Mouse (Mus musculus) thymus, postnatal 4 days (tissue): ENCODE measurements around the gene Tmem54.

Experiments
- DNase-seq: peaks from one replicate; pipeline ENCODE4 v3.0.0; 2021

Gene Tmem54

DNA sequence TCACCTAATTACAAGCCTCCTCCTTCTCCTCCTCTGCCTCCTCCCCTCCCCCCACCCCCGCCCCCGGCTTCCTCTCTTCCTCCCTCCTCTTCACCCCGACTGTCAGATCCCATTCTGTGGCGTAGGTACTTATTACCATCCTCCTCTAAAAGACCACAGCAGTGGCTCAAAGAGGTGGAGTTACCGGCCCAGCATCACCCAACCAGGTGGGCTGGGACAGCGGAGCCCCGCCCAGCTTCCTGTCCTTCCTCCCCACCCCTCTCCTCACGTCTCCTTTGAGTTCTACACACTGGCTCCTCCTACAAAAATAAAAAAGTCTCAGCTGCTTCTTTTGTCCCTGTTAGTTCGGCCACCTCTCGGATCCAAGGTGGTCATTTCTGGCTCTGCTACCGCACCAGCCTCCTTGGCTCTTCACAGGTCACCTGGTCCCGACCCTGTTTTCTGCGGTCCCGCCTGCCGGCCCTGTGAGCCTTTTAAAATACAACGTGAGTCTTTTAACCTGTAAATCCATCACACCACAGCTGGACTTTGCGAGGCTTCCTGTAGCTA lies 25.5 kb downstream of the Tmem54 start:
- peak; percentile 68 for DNase-seq

DNA sequence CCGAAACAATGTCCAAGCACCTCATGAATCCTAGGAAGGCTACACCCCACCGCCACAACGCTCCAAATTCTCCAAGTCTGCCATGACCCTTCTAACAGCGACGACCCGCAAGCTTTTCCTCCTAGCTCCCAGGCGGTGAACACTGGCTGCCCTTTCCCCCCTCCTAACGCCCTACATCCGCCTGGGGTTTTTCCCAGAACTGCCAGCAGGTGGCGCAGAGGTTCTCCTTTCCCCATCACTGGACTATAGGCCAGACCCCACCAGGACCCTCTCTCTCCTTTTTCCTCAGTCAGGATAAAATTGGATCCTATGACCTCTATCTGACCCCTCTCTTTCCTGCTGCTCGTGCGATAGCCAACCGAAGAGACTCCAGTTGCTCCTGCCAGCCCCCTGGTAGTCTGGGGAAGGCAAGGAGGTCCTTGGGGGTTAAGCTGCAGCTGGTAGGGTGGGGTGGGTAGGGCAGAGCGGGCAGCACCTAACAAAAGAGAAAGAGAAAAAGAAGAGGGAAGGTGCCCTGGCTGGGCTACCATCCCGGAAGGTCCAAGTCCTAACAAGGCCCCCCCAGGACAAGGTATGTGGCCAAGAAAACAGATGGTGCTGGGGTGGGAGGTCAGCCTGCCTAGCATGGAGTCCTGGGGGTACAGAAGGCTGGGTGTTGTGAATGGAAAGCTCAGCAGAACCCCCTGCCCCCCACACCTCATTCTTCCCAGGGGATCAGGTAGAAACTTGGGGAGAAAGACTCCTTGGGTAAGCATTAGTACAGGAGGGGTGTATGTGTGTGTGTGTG lies 29.6 kb downstream of the Tmem54 start:
- peak; percentile 89 for DNase-seq

DNA sequence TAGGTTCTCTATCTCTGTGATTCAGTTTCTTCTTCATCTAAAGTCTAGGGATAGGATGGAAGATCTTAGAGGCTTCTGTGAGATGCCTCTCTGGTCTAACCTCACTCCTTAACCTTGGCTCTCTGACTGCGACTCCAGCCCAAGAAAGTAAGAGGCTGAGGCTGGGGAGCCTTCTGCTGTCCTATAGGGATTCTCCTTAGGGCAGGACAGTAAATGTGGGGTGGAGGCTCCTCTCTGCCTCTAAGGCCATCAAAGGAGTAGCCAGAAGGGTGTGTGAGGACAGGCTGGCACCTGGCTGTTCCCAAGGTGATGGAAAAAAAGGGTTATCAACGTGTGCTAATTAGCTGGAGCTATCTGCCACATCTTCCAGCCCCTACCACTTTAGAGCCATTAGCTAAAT lies 30.3 kb downstream of the Tmem54 start:
- DNase-seq = no peak

DNA sequence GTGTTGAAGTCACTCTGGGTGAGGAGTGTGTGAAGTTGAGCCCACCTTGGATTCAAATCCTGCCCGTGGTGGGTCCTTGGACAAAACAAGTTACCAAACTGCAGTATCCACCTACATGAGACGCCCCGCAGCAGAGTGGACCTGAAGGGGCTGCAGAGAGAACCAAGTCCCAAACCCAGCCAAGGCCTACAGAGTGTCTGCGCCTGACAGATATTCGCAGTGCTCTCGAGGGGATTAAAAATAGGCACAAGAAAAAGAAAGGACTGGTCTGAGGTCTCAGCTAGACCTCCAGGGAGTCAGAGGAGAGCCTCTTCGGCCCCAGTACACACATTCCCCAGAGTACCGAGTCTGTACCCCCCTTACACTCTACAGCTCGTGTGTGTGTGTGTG lies 30.8 kb downstream of the Tmem54 start:
- DNase-seq = no peak

DNA sequence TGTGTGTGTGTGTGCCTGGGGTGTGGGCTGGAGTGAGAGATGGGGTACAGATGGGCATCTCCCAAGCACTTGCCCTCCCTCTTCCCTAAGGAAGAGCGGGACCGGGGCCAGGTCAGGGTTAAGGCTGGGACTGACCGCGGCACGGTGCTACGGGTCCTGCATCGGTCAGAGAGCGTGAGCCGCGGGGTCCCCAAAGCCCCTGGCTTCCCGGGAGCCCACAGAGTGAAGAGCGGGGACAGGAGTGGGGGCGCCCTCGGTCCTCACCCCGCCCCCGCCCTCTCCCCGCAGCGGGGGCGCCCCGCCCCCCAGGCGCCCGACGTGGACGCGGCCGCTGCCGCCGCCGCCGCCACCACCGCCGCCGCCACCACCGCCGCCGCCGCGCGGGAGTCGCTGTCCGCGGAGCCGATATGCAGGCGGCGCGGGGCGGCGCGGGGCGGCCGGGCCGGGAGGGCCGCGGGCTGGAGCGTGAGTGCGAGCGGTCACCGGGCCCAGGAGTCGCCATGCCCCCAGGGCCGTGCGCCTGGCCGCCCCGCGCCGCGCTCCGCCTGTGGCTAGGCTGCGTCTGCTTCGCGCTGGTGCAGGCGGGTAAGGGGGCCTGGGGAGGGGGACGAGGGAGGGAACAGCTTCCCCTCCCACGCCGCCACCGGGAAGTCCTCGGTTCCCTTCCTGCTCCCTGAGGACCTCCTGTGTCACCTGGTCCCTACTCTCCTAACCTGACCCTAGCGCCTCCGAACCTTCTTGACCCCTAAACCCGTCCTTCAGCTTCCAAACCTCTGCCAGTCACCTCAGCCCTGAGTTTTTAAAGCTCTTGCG lies 31.4 kb downstream of the Tmem54 start, which contains the start of gene Fndc5:
Fndc5 (plus strand) TSS at position 421 of the 813 bp plus-strand sequence.
- DNase-seq = no peak

DNA sequence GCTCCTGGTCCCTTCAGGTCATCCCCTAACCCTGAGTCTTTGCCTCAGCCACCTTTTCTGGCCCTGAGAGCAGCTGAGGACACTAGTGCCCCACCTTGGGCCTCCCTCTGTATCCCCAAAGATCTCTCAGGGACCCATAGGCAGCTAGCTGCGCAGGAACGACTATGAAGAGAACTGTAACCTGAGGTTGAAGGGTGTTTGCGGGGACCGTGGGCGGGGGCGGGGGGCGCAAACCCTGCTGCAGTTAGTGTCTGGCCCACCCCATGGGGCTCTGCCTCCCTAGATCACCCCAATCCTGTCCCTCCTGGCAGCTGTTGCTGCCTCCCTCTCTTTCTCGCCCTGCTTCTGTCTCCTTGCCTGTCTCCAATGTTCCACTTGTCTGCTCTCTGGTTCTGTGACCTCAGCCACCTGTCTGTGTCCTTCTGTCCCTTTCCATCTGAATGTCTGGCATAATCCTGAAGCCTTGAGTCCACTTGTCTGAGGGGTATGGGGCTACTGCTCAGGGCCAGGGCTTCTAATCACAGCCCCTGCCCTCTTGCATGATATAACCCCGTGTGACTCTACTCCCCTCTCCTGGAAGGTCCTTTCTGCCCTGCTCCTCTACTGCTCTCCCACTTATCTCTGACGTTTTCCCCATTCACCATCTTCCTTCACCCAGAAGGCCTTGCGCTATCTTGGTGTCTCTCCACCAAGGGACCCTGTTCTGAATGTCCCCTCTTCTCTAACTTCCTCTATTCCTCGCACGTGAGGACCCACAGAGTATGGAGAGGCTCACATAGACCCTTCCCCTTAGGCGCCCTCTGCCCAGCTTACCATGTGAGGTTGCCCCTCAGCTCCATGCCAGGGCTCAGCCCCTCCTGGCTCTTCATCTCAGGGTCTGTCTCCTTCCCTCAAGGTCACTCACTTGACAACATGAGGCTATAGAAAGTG lies 32.3 kb downstream of the Tmem54 start:
- no peak for DNase-seq

DNA sequence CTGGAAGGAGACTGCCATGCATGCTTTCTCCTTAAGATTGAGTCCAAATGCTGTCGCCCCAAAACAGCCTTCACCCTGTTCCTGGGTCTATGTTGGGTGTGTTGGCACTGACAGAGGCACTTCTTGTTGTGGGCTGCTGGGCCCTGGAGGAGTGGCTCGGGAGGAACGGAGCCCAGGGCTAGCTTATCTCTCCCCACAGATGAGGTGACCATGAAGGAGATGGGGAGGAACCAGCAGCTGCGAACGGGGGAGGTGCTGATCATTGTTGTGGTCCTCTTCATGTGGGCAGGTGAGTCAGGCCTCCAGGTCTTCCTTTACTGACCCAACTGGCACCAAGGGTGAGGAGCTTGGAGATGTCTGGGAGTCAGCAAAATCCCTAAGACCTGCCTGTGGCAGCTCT lies 34.3 kb downstream of the Tmem54 start:
- DNase-seq = no peak

DNA sequence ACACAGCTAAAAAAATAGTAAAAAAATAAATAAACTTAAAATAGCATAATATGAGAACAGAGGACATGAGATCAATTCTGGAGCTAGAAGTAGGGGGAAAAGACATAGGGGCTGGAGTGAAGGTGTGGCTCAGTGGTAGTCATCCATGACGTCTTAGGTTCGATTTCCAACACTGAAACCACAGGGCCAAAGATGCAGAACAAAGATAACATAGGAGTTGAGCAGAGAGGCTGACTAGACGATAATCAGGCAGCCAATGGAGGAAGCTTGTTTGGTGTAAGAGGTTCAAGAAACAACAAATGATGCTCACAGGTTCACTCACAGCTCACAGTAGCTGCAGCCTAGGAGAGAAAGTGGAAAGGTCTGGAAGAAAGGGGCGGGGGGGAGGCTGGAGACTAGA lies 35.5 kb downstream of the Tmem54 start:
- DNase-seq = no peak

DNA sequence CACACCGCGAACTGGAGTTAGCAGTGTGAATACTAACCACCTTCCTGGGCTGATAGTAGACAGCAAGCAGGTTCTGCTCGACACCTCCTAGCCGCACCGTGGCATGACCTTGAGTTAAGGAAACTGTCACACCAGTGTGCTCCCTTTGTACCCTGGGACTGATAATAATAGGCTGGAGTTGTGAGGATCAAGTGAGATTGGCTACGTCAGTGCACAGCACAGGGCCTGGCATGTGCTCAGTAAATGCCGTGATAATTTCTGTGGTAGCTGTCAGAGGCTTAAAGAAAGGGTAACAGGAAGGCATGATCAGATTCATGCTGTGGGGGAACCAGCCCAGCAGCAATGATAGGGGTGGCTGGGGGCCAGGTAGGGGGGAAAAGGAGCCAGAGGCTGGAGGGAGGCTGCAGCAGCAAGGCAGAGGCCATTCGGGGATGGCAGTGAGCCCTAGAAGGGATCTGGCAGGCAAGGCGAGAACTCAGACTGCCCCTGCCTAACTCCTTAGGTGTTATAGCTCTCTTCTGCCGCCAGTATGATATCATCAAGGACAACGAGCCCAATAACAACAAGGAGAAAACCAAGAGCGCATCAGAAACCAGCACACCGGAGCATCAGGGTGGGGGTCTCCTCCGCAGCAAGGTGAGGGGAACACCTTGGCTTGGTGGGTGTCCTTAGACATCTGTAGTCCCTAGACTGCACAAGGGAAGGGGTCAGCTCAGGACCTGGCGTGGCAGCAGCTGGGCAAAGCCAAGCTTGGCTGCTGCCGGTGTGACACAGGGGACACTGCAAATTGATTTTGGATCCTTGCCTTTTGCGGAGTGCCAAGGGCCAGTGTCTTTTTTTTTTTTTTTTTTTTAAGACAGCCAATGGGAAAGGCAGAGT lies 36.5 kb downstream of the Tmem54 start:
- DNase-seq = no peak

DNA sequence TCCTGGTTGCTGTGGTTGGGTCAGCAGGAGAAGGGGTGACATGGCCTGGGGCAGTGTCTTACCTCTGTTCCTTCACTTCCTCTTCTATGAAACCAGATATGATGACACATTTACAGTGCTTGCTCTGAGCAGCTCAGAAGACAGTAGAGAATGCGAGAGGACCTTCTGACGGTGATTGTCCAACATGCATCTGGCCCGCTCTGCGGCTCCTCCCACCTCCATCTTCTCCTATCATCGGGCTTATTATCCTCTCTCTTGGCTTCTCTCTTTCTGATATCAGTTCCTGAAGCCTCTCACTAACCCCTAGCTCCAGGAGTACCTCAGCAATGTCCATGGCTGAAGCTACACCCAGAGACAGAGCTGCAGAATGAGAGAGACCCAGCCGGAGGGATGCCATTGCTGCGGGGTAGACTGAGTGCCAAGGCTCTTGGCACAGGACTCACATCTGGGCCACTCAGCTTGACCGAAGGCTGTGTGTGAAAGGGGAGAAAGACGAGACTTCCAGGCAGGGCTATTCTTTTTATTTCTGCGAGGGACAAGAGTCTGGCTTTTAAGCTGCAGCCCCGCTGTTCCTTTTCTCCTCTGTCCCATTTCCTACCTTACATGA lies 37.2 kb downstream of the Tmem54 start:
- no peak for DNase-seq

DNA sequence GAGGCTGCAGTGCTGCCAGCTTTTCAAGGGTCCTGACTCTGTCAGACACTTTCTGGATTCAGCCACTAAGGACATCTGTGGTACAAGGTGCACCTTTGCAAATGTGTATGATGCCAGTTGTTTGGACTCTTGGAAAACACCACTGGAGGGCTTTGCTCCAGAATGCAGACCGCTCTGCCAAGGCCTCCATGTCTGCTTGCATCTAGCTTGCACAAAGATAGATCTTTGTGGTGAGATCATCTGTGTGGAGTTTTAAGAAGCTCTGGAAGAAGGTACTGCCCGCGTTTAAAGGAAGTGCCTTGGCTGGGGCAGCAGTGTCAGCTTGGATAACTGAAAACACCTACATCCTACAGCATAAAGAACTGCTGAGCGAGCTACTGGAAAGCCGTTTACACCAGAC lies 38.2 kb downstream of the Tmem54 start:
- DNase-seq = no peak

DNA sequence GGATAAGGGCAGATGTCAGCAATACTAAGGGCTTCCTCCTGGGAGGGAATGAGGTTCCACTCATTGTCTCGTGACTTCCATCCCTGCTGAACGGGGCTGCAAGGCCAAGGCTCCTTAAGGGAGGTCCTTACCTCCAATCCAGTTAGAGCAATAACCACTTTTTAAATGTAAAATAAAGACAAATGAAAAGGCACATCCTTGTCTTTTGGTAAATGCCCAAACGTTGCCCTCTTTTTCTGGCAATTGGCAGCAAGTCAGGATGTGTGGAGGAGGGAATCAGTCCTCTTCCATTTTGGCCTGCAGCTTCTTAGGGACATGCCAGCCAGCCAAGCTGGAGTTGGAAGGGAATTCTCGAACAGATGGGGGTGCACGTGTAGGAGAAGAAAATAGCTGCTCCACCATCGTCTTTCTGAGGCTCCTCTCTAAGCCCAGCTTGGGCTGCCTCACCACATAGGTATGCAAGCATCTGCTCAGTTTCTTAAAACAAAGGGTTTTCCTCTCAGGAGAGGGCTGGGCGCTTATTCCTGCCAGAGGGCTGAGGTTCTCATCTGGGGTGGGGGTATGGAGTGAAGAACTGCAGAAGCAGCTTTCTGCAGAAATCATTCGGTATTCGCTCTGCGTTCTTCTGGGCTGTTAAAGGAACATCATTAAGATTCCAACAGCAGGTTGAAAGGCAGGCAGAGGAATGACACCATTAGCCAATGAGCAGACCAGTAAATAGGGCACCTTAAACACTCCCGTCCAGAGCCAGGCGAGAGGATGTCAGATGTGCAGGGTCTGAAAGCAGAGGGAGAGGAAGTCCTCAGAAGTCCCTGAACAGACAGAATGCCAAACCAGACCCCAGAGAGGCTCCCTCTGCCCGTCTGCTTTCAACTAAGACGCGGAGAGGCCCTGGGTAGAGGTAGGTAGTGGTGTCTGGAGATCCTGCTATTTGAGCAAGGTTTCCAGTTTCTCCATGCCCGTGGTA lies 39.3 kb downstream of the Tmem54 start:
- no peak for DNase-seq

DNA sequence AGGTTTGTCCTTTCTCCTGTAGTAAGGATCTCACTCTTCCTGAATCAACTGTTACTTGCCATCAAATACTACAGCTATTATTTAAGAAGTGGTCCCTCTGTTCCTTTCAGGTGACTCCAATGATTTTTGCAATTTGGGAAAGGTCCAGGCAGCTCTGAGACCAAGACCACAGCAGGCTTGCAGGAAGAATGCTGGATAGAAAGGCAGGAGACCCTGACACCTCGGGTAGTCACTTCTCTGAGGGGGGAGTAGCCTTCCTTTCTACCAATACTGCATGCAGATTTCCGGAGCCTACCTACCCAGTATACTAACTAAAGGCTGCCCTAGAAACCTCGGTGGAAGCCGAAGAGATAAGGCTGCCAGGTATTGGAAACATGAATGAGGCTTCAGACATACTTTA lies 40.1 kb downstream of the Tmem54 start:
- DNase-seq = no peak

DNA sequence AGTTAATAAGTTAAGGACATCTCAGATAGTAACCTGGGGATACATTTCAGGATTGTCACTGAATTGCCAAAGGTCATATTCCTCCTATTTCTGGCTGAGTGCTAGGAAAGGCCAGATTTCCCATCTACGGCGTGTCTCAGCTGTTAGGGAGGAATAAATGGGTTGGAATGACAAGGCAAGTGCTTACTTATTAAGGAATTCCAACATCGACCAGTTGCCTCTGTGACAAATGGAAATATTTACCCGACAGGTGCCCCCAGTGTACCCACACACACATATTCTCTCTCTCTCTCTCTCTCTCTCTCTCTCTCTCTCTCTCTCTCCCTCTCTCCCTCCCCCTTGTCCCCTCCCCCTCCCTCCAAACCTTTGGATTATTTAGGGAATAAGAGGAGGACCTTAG lies 40.6 kb downstream of the Tmem54 start:
- no peak for DNase-seq

DNA sequence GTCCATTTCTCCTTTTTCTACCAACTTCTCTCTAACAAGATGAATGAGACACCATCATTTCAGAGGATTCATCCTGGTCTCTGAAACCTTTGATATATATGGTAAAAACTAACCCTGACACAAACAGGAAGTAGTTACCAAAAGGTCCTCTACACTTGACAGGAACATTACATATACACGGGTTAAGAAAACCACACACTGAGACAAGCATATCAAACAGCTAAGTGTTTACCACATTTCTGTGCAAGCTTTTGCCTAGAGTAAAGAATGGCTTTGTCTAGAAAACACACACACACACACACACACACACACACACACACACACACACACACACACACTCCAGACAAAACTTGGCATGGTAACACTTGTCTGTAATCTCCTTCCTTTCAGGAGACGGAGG lies 41.0 kb downstream of the Tmem54 start:
- DNase-seq = no peak

DNA sequence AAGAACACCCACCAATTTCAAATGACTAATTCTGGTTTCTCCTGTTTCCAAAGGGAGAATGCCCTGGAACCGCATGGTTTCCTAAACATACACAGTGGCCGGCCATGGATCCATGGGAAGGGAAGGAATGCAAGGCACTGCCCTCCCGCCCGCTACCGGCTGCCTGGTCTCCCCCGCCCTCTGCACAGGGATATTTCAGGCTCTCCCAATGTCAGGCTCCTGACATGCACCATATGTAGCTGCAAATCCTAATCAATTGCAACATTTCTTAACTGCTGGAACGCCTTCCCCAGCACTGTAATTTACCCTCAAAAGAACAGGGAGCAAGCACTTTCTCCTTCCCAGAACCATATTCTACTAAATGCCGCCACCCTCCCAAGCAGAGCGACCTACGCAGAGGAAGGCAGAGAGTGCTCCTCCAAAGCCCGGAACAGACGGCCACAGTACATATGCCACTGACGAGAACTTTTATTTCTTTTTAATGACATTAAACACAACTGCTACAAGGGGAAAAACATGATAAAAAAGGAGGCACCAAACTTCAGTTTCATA lies 42.3 kb downstream of the Tmem54 start:
- DNase-seq = no peak

DNA sequence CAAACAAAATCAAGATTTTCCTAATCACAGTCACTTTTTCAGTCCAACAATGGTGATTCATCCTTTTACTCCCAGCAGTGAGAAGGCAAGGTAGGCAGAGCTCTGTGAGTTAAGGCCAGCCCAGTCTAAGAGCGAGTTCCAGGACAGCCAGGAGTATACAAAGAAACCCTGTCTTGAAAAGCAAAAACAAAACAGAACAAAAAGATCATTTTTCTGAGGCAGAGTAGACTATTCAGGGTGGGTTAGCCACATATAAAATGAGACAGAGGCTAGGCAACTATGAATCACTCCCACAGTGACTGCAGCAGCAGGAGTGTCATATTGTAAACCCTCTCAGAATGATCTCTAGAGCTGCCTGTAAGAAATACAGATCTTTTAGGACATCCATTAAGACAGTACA lies 44.0 kb downstream of the Tmem54 start:
- DNase-seq = no peak

DNA sequence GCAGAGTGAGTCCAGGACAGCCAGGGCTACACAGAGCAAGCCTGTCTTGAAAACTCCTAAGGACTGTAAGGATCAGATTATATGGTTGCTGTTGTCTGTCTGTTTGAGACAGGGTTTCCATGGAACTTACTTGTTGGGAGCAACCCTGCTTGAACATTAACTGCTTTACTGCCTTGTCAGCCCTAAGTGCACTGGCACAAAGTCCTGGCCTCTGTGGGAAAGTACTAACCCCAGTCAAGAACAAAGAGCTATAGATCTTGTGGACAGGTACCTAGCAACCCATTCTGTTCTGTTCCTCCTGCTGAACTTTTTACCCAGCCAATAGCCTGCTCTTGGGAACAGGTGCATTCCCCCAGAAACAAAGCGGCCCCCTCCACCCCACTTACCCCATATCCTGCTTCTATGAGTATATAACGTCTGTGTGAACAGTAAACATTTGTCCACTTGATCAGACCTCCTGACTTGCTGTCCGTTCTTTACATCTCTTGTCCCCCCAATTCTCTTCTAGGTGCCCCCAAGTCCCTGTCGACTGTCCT lies 46.0 kb downstream of the Tmem54 start:
- no peak for DNase-seq

DNA sequence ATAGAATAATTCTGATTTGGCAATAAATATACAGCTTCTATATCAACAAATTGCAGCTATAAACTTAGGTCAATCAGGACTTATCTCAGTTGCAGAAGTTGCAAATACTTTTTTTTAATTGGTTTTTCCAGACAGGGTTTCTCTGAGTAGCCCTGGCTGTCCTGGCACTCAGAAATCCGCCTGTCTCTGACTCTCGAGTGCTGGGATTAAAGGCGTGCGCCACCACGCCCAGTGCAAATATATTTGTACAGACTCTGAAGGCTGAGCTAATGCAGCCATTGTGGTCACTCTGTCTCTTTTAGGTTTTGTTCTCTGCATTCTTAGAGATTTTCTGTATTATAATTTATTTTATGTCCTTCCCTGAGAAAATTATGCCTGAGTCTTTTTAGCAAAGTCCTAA lies 52.2 kb downstream of the Tmem54 start:
- no peak for DNase-seq

DNA sequence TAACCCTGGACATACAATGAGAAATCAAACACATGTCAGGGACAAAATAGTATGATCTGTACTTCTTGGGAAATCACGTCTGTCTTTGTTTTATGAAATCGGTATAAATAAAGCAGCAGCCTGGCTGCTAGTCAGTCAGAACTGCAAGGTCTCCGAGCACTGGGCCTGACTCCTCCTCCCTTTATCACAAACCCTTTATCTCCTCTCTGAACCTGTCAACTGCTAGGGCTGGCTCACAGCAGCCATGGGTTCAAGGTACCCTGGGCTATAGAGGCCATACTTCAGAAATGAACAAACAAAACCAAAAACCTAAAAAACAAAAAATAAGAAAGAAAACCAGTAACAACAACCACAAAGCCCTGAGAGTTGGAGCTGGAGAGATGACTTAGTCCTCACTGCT lies 53.2 kb downstream of the Tmem54 start:
- no peak for DNase-seq
